Mouse (Mus musculus) heart, adult 2 months (tissue): ENCODE results near the gene Rem2.

Source experiments
- CTCF ChIP-seq: fragments of 200-600 bp; IDR thresholded peaks from 2 replicates; pipeline ENCODE4 v1.8.1; 2022; ENCODE audit warnings: antibody characterized with exemption, mild to moderate bottlenecking, moderate library complexity
- POLR2A ChIP-seq: fragments of 200-500 bp; IDR thresholded peaks from 2 replicates; pipeline ENCODE4 v1.6.1; 2011; ENCODE audit warnings: mild to moderate bottlenecking, low read depth, low read length, control low read depth; ENCODE audit not compliant: insufficient read depth

GRCm38 (mm10) chr14:54475941-54476844, at the start of gene Rem2:
- TF ChIP-seq POLR2A: no peak
- TF ChIP-seq CTCF: no peak
